Mouse (Mus musculus): ENCODE data around the gene Lrig3. TPM values are rescaled to one million over a fixed set of nuclear protein-coding genes. Genes with fewer than 3 reads are reported as not detected.
A peak's percentile ranks its signal among the peaks of the same experiment; 100 is the strongest.

The Lrig3 gene
- polyA plus RNA-seq, 1 experiment from 2014 or later = 12.1 TPM

- Histone ChIP-seq H3K27me3 (ENCODE audit: insufficient read depth, low read length) (no peaks in the 10 kb centered on the region), H3K9ac (no peak overlapping the region), H3K4me3 (ENCODE audit: low read depth, low read length) (no peak overlapping the region), H3K36me3 (ENCODE audit: insufficient read depth) (peaks cover 26% of the 10 kb centered on the region), H3K4me1 (ENCODE audit: insufficient read depth) (no peaks in the 10 kb centered on the region), H3K27ac (ENCODE audit: low read depth) (no peak overlapping the region), H3K4me2 (no peak overlapping the region), H3K9me3 (ENCODE audit: low read depth, low read length) (no peaks in the 10 kb centered on the region)
- no peak for ATAC-seq (ENCODE audit: insufficient read depth)
- 73% methylated on average over 15 of the region's 15 CpGs for WGBS
- no peak for TF ChIP-seq CTCF (IDR thresholded peaks at IDR 0.05; ENCODE audit: low read depth)
- no peak for DNase-seq
Observed at GRCm38 (mm10) chr10:126019350-126019991, 53.5 kb downstream of the Lrig3 start.

GRCm38 (mm10) chr10:126028574-126029440 is 62.8 kb downstream of the Lrig3 start:
- 29% methylated on average over 8 of the region's 8 CpGs for WGBS
- no peak for TF ChIP-seq CTCF (IDR thresholded peaks at IDR 0.05; ENCODE audit: low read depth)
- Histone ChIP-seq H3K9ac (no peak overlapping the region), H3K9me3 (ENCODE audit: low read depth, low read length) (no peaks in the 10 kb centered on the region), H3K36me3 (ENCODE audit: insufficient read depth) (no peaks in the 10 kb centered on the region), H3K27ac (ENCODE audit: low read depth) (no peak overlapping the region), H3K4me2 (no peak overlapping the region), H3K4me3 (ENCODE audit: low read depth, low read length) (no peak overlapping the region), H3K4me1 (ENCODE audit: insufficient read depth) (no peaks in the 10 kb centered on the region), H3K27me3 (ENCODE audit: insufficient read depth, low read length) (no peaks in the 10 kb centered on the region)
- ATAC-seq (ENCODE audit: insufficient read depth) (no peak), DNase-seq (no peak)

DNA sequence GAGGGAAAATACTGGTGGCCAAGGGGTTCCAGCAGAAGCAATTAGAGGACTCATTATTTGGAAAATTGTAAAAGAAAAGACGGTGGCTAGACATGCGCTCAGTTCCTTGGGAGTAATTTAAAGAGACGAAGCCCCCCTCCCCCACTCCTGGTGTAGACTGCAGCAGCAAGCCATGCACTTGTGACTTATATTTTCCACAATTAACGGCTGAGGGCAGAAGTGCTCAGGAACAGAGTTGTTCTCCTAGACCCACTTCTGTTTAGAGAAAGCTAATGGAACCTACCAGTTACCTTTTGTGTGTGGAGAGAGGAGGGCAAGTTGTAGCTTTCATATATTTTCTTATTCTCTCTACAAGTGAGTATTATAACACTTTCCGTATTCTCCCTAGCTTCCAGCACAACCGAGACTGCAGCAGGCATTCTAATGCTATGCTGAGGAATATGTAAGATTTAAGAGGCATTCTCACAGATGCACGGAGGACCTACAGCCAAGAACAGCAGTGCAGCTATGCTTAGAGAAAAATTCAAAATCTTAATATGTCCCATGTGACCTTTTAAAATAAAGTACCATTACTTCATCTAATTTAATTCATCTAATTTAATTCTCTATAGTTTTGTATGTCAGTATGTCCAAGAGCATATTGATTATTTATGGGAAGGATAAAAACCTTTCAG is 63.6 kb downstream of the Lrig3 start:
- ATAC-seq (ENCODE audit: insufficient read depth) = no peak
- Histone ChIP-seq H3K27ac (ENCODE audit: low read depth) (no peak overlapping the region), H3K9ac (no peak overlapping the region), H3K4me2 (no peak overlapping the region), H3K4me3 (ENCODE audit: low read depth, low read length) (no peak overlapping the region), H3K27me3 (ENCODE audit: insufficient read depth, low read length) (no peaks in the 10 kb centered on the region), H3K4me1 (ENCODE audit: insufficient read depth) (no peaks in the 10 kb centered on the region), H3K9me3 (ENCODE audit: low read depth, low read length) (no peaks in the 10 kb centered on the region), H3K36me3 (ENCODE audit: insufficient read depth) (no peaks in the 10 kb centered on the region)
- no peak for DNase-seq
- TF ChIP-seq CTCF (IDR thresholded peaks at IDR 0.05; ENCODE audit: low read depth) = no peak
- 67% methylated on average over 7 of the region's 7 CpGs for WGBS

DNA sequence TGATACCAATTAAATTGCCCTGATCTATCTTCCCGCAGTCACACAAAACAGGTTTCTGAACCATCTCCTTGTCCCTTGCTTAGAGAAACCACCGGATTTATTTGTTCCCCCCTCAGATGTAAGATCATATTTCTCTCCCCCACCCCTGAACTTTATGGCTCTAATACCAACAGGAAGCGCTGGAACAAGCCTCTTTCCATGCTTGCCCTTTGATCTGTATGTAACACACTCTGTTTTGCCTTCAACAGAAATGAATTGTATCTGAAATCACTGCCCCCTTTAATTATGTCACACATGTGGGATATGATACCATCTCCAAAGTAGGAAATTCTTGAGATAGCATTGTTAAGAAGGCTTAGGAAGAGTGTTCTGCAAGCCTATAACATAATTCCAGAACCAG is 90.9 kb downstream of the Lrig3 start:
- TF ChIP-seq CTCF (IDR thresholded peaks at IDR 0.05; ENCODE audit: low read depth) = no peak
- H3K4me3 ChIP-seq (ENCODE audit: low read depth, low read length) = no peak overlapping the region
- no peak overlapping the region for H3K9ac ChIP-seq
- no peak overlapping the region for H3K27ac ChIP-seq (ENCODE audit: low read depth)
- H3K4me2 ChIP-seq = no peak overlapping the region
- H3K9me3 ChIP-seq (ENCODE audit: low read depth, low read length) = no peaks in the 10 kb centered on the region
- no peaks in the 10 kb centered on the region for H3K36me3 ChIP-seq (ENCODE audit: insufficient read depth)
- WGBS = 50% methylated on average over 3 of the region's 3 CpGs
- DNase-seq (no peak), ATAC-seq (ENCODE audit: insufficient read depth) (no peak)
- no peaks in the 10 kb centered on the region for H3K27me3 ChIP-seq (ENCODE audit: insufficient read depth, low read length)
- H3K4me1 ChIP-seq (ENCODE audit: insufficient read depth) = no peaks in the 10 kb centered on the region

DNA sequence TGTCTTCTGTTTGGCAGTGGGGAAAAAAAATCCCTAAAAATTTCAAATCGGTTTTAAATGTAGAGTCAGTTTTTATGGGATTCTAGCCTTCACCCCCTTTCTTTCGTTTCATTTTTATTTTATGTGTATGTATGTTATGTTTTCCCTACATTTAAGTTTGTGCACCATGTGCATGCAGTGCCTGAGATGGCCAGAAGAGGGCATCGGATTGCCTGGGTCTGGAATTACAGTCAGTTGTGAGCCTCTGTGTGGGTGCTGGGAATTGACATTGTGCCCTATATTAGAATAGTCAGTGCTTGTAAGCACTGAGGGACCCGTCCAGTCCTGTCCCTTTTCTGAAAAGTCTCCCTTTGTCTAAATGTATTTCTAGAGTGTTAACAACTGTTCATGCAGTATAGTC is 96.8 kb downstream of the Lrig3 start:
- Histone ChIP-seq H3K27me3 (ENCODE audit: insufficient read depth, low read length) (no peaks in the 10 kb centered on the region), H3K9ac (no peak overlapping the region), H3K9me3 (ENCODE audit: low read depth, low read length) (peaks cover 5% of the 10 kb centered on the region; the same call in 1 of the 2 replicates), H3K4me3 (ENCODE audit: low read depth, low read length) (no peak overlapping the region), H3K36me3 (ENCODE audit: insufficient read depth) (no peaks in the 10 kb centered on the region), H3K27ac (ENCODE audit: low read depth) (no peak overlapping the region), H3K4me1 (ENCODE audit: insufficient read depth) (no peaks in the 10 kb centered on the region), H3K4me2 (no peak overlapping the region)
- peak; percentile 34; the same call in 1 of the 2 replicates for TF ChIP-seq CTCF (IDR thresholded peaks at IDR 0.05; ENCODE audit: low read depth)
- 79% methylated on average over 4 of the region's 4 CpGs for WGBS
- ATAC-seq (ENCODE audit: insufficient read depth) (no peak), DNase-seq (no peak)

Small RNAs within 50 kb of the gene (microRNA-seq; reads per million reads assigned to microRNA genes)
- gene Gm22183 (ENCODE audit: borderline number of aligned reads) = not detected
